Mouse (Mus musculus): ENCODE measurements at regions not wholly inside any gene's neighbourhood (a gene's known extent, or its start where the extent isn't known, plus 50 kb on each side); places are given as distances from the start of the nearest gene placed in this dataset.
"Not testable (repeated sequence)": the region's sequence is repeated elsewhere in the genome, so short reads cannot be mapped to it uniquely, and the experiment has no call there.

DNA sequence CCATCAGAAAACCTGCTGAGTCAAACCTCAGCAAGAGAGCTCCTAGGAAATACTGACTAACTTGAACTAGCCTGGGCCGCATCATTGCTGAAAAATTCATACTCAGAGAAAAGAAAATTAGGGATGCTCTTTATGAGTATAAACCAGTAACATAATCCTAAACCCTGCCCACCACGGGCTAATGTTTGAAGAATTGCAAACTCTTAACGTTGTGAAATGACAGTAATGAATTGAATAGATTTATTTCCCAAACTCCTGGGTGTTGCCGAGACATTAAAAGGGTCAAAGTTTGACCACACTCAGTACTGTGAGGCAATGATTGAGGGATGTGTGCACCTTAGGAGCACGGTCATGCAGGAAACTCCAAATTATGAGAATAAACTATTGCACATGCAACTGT lies 125.3 kb downstream of the Gipc2 start:
- intact Hi-C loops (cut with DNase I), result no loop called here
- DNase-seq (ENCODE audit: low spot score in 2 of 2), result no peak

DNA sequence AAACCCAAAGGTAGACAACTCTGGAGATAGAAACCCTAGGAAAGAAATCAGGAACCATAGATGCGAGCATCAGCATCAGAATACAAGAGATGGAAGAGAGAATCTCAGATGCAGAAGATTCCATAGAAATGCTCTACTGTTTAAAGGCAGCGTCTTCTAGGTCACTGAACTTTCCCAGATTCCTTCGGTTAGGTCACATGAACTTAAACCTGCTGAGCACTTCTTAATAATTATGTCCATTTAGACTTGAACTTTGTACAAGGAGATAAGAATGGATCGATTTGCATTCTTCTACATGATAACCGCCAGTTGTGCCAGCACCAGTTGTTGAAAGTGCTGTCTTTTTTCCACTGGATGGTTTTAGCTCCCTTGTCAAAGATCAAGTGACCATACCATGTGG lies 129.2 kb downstream of the Gipc2 start:
- intact Hi-C loops (cut with DNase I); DNase-seq (ENCODE audit: low spot score in 2 of 2): not testable (repeated sequence)

DNA sequence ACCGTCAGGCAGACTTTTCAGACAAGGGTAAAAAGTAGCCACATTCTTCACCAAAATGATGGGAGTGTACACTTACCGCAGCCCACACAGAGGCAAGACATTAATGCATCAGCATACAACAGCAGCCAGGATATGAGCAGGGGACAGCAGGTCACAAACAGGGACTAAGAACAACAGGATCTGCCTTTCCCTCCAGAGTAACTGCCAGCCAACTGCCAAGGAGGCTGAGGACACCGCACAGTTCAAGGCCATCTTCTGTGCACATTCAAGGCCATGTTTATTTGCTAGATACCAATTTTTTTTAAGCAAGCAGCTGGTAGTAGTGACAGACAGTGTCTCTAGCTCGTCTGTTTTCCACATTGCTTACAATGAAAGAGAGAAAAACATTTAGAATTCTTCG lies 130.6 kb downstream of the Gipc2 start:
- no peak for DNase-seq (ENCODE audit: low spot score in 2 of 2)
- intact Hi-C loops (cut with DNase I), result no loop called here

DNA sequence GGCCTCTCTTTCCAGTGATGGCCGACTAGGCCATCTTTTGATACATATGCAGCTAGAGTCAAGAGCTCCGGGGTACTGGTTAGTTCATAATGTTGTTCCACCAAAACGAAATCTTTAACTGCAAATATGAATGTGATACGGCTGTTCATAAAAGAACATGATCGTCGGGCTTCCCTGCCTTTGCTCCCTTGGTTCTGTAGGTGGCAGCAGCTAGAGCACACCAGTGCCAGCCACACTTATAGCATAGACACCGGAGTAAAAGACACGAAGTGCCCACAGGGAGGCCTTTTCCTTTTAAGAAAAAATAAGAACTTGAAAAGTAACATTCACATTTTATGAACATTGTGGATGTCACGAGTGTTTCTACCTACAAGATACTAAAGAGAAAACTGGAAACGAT lies 131.3 kb downstream of the Gipc2 start:
- intact Hi-C loops (cut with DNase I), result no loop called here
- no peak for DNase-seq (ENCODE audit: low spot score in 2 of 2)

DNA sequence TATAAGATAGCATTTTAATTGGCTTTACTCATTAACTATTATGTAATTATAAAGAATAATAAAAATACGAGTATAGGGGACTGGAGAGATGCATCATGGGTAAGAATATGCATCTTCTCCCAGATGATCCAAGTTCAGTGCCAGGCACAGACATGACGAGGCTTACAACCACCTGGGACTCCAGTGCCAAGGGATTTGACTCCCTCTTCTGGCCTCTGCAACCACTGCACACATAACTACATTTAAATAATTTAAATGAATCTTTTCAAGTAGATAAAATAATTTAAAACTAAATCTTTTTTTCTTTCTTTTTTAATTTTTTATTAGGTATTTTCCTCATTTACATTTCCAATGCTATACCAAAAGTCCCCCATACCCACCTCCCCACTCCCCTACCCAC lies 131.8 kb downstream of the Gipc2 start:
- intact Hi-C loops (cut with DNase I), result no loop called here
- DNase-seq (ENCODE audit: low spot score in 2 of 2), result no peak

DNA sequence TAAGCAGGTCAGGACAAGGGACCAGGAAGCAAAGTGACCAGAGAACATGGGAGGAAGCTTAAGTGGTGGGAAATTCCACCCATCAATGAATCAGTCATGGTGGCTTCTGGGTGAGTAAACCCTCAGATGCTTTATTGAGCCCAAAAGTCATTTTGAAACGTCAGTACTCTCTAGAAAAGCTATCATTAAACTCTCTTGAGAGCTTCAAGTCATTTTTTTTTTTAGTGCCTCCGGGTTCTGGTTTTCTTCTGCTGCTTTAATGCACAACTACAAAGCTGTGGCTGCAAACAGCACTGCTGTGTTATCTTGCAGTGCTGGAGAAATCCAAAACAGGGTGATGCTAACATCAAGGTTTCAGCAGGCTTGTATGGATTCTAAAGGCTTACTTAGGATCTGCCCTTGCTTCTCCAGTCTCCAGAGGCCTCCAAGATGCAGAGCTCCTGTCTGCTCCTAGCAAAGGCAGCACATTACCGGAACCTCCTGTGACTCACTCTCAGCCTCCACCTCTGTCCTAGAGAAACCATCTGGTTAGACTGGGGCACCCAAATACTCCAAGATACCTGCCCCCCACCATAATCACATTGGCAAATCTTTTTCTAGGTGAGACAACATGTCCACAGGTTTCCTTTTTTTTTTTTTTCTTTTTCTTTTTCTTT lies 133.2 kb downstream of the Gipc2 start:
- no peak for DNase-seq (ENCODE audit: low spot score in 2 of 2)
- intact Hi-C loops (cut with DNase I), result no loop called here

DNA sequence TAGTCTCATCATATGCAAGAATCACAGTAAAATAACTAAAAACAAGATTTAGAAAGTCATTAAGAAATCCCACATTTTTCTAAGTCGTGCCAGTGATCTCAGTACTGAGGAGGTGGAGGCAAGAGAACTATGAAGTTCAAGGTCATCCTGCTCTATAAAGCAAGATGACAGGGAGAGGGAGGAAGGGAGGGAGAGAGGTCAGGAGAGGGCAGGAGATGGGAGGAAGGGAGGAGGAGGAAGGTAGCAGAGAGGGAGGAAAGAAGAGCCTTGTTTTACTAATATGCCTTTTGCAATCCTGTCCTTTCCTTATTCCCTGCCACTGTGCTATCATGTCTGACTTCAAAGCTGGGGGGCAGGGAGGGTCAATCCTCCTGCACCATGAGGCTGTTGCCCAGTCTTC lies 137.3 kb downstream of the Gipc2 start:
- no peak for DNase-seq (ENCODE audit: low spot score in 2 of 2)
- intact Hi-C loops (cut with DNase I), result no loop called here

DNA sequence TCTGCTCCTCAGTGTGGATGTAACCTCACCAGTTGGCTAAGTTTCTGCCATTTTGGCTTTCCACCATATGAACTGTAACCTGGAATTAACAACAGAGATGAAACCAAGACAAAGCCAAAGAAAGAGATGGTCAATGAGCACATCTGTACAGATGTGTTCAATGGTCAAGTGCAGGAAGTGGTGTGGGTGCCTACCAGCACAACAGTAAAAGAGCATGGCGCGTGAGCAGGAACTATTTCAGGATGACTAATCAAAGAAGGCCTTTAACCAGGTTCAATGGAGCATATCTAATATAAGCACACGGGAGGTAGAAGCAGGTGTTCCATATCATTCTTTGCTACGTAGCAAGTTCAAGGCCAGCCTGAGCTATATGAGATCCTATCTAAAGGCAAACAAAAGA lies 140.0 kb downstream of the Gipc2 start:
- no peak for DNase-seq (ENCODE audit: low spot score in 2 of 2)
- intact Hi-C loops (cut with DNase I), result no loop called here

DNA sequence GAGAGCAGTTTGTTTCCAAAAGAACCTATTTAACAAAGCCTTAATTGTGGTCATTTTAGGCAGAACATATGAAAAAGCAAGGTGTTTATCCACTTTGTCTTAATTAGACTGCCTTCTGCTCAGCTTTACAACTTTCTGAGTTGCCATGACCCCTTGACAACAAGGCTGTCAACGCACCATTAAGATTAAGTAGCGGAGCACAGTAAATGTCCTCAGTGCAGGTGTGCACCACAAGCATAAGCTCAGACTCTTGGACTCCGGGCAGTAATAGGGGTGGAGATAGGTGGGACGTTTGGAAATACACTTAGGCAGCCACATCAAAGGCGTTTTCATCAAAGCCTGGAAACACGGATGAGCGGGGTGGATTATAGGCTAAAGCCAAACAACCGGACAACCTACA lies 140.9 kb downstream of the Gipc2 start:
- DNase-seq (ENCODE audit: low spot score in 2 of 2), result no peak
- intact Hi-C loops (cut with DNase I), result no loop called here

DNA sequence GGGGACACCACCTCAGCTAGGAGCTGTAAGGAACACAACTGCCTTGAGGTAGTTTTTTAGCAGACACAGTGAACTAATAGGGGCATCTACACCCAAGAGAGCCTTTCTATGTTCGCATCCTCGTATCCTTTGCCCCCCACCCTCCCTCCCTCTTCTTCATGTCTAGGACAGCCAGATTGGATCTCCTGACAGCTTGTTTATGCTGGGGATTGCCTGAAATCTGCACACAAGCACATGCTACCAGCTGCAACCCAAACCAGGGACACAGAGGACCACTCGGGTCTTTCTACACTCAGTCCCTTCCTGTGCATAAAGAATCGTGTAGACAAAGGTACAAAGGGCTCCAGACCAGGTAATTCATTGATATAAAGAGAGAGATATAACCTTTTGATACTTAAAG lies 159.3 kb downstream of the Gipc2 start:
- intact Hi-C loops (cut with DNase I), result no loop called here
- no peak for DNase-seq (ENCODE audit: low spot score in 2 of 2)

DNA sequence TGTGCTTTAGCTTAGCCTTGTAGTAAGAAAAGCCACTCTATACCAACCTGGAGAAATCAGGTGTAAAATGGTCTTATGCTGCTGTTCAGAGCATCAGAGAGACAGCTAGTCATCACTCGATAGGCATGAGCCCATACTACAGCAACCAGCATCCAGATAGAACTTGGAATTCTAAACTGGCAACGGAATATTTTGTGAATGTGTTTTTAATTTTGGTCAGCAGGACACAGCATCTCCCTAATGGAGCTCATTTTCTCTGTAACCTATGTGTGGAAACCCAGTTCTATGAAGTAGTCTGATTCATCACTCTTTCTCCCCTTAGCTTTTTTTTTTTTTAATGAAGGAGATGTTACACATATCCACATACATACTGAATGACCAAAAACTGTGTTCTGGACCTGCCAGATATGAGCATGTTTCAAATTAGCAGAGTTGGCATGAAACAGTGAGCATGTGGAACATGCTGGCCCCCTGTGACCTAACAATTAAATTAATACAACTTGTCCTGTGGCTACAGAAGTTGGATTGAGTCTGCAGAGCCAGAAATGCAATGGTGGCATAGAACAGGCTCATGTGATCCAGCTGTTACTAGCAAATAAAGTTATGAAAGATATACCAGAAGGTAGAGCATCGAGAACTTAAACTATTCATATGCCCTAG lies 160.5 kb downstream of the Gipc2 start:
- intact Hi-C loops (cut with DNase I), result no loop called here
- no peak for DNase-seq (ENCODE audit: low spot score in 2 of 2)

DNA sequence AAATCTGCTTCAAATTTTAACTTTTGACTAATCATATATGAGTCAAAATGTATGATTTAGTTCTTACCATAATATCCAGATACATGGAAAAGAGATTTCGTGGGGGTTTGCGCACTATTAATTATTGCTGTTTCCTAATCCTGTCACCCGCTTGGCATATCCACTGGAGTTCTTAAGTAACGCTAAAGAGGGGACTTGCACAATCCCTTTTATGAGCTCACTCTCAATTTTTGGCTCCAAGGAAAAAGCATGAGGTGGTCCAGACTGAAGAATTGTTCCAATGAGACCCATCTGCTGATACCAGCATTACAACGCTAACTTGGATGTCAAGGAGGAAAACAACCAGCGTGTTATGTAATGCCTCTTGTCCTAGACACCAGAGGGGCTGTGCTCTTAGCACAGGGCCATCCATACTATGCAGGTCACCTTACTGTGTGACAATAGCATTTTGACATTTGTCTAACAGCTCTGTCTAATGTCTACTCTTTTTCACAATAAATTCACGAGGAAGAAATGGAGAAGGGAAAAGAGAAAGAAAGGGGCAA lies 161.5 kb downstream of the Gipc2 start:
- no peak for DNase-seq (ENCODE audit: low spot score in 2 of 2)
- intact Hi-C loops (cut with DNase I), result no loop called here

DNA sequence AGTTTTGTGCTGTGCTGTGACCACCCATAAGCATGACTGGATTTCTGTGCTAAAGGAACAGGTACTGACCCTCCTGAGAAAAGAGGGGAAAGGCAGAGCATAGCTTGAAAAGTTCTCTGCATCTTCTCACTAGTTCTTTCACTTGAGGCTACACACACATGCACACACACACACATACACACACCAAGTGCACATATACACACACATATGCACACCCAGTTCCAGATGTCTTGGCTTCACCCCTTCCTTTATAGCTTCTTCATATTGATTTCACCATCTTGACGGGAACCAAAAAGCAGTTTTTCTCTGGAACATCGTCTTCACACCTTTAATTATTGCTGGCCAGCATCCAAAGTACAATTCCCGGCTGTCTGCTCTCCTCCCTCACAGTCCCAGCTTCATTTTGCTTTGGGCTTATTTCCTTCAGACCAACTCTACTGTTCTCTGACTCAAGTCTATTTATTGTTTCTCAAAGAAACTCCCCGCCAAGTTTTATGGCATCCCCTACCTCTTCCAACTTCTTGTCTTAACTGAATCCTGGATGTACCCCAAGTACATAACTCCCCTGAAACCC lies 160.2 kb upstream of the Ptgfr start:
- intact Hi-C loops (cut with DNase I), result no loop called here
- peak; percentile 13 to 24 for DNase-seq (ENCODE audit: low spot score in 2 of 2)

DNA sequence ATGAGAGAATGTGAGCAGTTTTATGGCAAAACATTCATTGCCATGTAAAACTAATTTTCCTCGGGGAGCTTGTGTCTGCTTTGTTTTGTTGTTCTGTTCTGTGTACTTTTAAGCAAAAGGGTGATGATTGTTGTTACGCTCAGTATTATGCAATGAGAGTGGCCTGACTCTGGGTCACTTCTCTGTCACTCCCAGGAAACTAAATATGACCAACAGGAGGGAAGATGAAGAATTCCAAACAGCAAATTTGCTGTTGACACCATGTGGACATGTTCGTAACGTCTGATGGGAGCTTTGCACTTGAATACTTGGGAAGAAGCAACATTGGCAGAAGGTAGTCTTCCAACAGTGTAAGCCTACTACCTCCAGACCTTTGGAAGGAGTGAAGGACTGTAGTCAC lies 159.7 kb upstream of the Ptgfr start:
- no peak for DNase-seq (ENCODE audit: low spot score in 2 of 2)
- intact Hi-C loops (cut with DNase I), result no loop called here

DNA sequence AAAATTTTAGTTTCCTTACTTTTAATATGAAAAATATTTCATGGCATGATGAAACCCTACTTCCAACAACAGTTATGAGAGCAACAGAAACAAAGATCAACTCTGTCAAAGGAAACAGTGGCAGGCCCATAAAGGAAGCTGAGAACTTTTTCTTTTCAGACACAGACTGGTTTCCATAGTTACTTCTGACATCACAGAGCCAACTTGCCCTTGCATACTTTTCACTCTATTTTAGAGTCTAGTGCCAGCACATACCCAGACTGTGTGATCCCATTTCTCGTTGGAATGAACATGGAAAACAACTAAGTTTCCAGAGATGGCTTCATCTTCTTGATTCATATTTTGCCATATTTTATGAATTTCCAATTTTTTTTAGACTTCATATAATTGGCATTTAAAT lies 150.8 kb upstream of the Ptgfr start:
- intact Hi-C loops (cut with DNase I), result no loop called here

DNA sequence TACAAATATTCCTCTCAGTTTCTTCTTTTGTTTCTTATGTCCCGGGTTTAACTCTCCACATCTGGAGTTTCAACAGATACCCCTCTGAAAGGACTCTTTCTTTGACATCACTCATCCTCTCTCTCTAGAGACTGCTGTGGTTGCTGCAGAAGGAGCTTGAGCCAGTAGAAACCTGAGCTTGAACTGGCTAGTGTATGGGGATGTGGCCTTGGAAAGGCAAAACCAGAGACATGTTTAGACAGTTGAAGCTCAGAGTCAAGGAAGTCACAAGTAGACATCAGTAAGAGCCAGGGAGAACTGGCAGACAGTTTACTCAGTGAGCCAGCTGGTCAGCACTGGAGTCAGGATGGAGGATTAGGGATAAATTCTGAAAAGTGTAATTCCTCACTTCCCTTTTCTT lies 140.7 kb upstream of the Ptgfr start:
- no peak for DNase-seq (ENCODE audit: low spot score in 2 of 2)
- intact Hi-C loops (cut with DNase I), result no loop called here

More for the DNA sequence above, 150.8 kb upstream of the Ptgfr start:
- DNase-seq (ENCODE audit: low spot score in 2 of 2), result no peak

DNA sequence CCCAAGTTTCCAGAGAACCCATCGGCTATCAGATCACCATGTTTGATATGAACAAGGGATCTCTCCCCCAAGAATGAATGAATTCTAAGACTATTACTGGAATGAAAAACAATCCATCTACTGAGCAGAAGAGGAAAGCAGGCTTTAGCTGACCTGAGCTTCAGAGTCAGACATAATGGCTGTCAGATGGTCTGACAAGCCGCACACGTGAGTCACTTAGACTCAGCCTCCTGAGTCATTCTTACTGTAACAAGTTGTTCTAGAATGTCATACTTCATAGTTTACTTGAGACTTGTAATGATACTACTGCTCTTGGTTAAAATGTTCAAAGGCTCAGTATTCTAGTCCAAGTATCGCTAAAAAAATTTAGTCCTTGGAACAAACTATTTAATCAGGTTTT lies 140.2 kb upstream of the Ptgfr start:
- no peak for DNase-seq (ENCODE audit: low spot score in 2 of 2)
- intact Hi-C loops (cut with DNase I), result no loop called here

DNA sequence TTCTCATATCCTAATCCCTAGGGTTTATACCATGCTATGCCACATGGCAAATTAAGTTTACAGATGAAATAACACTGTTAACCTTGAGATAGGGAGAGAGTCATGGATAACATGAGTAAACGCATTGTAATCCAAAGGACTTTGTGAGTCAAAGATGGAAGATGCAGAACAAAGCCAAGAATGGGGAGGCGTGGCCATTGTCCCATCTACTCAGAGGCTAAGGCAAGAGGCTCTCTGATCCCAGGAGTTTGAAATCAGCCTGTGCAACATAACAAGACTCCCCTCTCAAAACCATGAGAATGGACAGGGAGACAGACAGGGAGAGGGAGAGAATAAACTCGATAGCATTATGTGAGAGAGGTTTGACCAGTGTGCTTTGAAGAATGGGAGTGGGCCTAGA lies 112.4 kb upstream of the Ptgfr start:
- intact Hi-C loops (cut with DNase I), result no loop called here
- no peak for DNase-seq (ENCODE audit: low spot score in 2 of 2)

DNA sequence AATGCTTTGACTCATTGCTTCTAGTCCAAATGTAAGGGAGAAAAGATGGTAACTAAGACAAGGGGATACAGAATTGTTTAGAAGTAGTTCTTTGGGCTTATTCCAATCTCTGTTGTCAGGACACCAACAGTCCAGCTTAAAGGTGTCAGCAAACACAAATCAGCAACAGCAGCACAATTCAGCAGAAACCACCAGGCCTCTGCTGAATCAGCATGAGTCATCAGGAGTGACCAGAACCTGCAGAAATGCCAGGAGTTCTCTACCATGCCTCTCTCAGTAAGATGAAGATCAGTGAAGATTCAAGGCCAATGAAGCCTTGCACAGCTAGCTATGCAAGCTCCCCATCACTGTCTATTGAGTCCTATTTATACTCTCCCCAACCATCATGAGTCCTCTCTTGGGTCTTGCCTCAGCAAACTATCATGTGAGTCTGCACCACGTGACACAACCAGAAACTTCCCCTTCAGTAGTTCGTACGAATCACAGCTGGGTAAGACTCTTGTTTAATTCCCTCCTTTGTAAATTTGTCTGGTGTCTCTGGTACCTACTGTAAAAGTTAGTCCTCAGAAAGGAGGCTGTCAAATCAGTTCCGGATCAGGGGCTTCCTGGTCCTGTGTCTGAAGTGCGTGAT lies 110.7 kb upstream of the Ptgfr start:
- intact Hi-C loops (cut with DNase I), result no loop called here

DNA sequence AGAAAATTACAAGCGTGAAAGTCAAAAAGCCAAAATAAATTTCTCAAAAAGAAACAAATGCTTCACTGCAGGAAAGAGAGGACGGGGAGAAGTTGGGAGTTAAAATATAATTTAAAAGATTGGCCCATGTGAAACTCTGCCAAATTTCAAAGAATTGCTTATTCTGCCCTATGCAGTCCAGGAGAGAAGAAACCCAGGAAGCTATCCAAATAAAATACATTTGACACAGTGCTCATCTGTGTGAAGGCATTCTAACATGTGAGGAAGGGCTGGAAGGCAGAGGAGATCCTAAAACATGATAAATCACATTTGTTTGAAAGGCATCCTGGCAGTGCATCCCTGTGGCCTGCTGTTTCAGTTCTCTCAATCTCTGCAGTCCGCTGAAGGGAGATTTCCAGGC lies 108.5 kb upstream of the Ptgfr start:
- DNase-seq (ENCODE audit: low spot score in 2 of 2), result no peak
- intact Hi-C loops (cut with DNase I), result no loop called here

More for the DNA sequence above, 110.7 kb upstream of the Ptgfr start:
- DNase-seq (ENCODE audit: low spot score in 2 of 2), result no peak

DNA sequence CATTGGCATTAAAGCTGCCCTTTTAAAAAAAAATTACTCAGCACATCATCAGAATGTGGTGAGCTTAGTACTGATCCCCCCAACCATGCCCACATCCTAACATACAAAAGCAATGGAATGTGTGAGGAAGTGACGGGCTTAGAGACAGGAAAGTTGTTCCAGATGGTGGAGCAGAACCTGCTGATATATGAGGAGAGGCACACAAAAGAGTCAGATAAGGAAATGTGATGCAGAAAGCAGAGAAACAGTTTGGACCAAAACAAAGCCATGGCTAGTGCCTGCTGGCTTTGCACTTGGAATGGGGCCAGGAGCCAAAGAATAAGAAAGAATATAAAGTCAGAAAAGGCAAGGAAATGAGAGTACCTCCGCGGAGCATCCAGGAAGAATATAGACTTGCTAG lies 106.1 kb upstream of the Ptgfr start:
- intact Hi-C loops (cut with DNase I), result no loop called here
- no peak for DNase-seq (ENCODE audit: low spot score in 2 of 2)

Data from left cerebral cortex, postnatal 36 days (tissue).